Mouse (Mus musculus) MEL (cell line): Measurements from ENCODE around the gene Med12l.

Experiments
- CHD1 ChIP-seq: IDR thresholded peaks from 2 replicates; pipeline ENCODE4 v1.6.1; 2012; ENCODE audit warnings: low read depth, mild to moderate bottlenecking, inconsistent platforms, low read length, improper control_type of control experiment
- CTCF ChIP-seq, 3 experiments: IDR thresholded peaks in 2 of 3; conservative IDR thresholded peaks in 1 of 3; 2 replicates each; pipeline ENCODE4 v1.5.1; 2011 to 2012; ENCODE audit warnings: low read length in 3 of 3, low read depth in 2 of 3, mild to moderate bottlenecking in 2 of 3, improper control_type of control experiment in 1 of 3, inconsistent platforms in 1 of 3, mixed read lengths in 1 of 3, moderate library complexity in 1 of 3; ENCODE audit not compliant: control insufficient read depth in 1 of 3, insufficient read depth in 1 of 3, poor library complexity in 1 of 3, severe bottlenecking in 1 of 3
- EP300 ChIP-seq, 2 experiments: IDR thresholded peaks; 2 replicates each; pipeline ENCODE4 v1.6.1; 2011; ENCODE audit warnings: improper control_type of control experiment in 2 of 2, low read length in 2 of 2, low read depth in 1 of 2, mild to moderate bottlenecking in 1 of 2
- HCFC1 ChIP-seq: IDR thresholded peaks from 2 replicates; pipeline ENCODE4 v1.6.1; 2012; ENCODE audit warnings: low read depth, mild to moderate bottlenecking, inconsistent platforms, low read length, improper control_type of control experiment, moderate library complexity
- KAT2A ChIP-seq: conservative IDR thresholded peaks from 2 replicates; pipeline ENCODE4 v1.6.1; 2012; ENCODE audit warnings: low read depth, low read length, improper control_type of control experiment, inconsistent platforms
- MEF2A ChIP-seq: IDR thresholded peaks from 2 replicates; pipeline ENCODE4 v1.6.1; 2014; ENCODE audit warnings: low read depth, mild to moderate bottlenecking, inconsistent platforms, low read length, improper control_type of control experiment; ENCODE audit not compliant: poor library complexity, insufficient replicate concordance, severe bottlenecking; ENCODE audit errors: extremely low read depth
- POLR2A ChIP-seq, 2 experiments: IDR thresholded peaks; 2 replicates each; pipeline ENCODE4 v1.6.1; 2011 to 2012; ENCODE audit warnings: low read length in 2 of 2, mild to moderate bottlenecking in 2 of 2, control low read depth in 1 of 2, improper control_type of control experiment in 1 of 2, low read depth in 1 of 2, moderate library complexity in 1 of 2; ENCODE audit not compliant: control insufficient read depth in 1 of 2, insufficient read depth in 1 of 2, poor library complexity in 1 of 2
- POLR2AphosphoS2 ChIP-seq: IDR thresholded peaks from 2 replicates; pipeline ENCODE4 v1.6.1; 2011; ENCODE audit warnings: low read length, improper control_type of control experiment
- POLR2AphosphoS5 ChIP-seq: IDR thresholded peaks from 2 replicates; pipeline ENCODE4 v1.6.1; 2012; ENCODE audit warnings: low read depth, borderline replicate concordance, mild to moderate bottlenecking, inconsistent platforms, low read length, moderate library complexity, mixed read lengths
- TAL1 ChIP-seq: IDR thresholded peaks from 2 replicates; pipeline ENCODE4 v1.6.1; 2012; ENCODE audit warnings: mild to moderate bottlenecking, inconsistent platforms, low read length, moderate library complexity, mixed read lengths
- TBP ChIP-seq: IDR thresholded peaks from 2 replicates; pipeline ENCODE4 v1.8.0; 2011; ENCODE audit warnings: low read depth, low read length, improper control_type of control experiment
- USF1 ChIP-seq: IDR thresholded peaks from 2 replicates; pipeline ENCODE4 v1.6.1; 2014; ENCODE audit warnings: low read depth, mild to moderate bottlenecking, inconsistent platforms, low read length, improper control_type of control experiment, moderate library complexity
- ZC3H11A ChIP-seq: IDR thresholded peaks from 2 replicates; pipeline ENCODE4 v1.6.1; 2012; ENCODE audit warnings: low read depth, mild to moderate bottlenecking, inconsistent platforms, low read length, improper control_type of control experiment
- ZNF384 ChIP-seq: IDR thresholded peaks from 2 replicates; pipeline ENCODE4 v1.6.1; 2012; ENCODE audit warnings: low read depth, mild to moderate bottlenecking, inconsistent platforms, low read length, improper control_type of control experiment

DNA sequence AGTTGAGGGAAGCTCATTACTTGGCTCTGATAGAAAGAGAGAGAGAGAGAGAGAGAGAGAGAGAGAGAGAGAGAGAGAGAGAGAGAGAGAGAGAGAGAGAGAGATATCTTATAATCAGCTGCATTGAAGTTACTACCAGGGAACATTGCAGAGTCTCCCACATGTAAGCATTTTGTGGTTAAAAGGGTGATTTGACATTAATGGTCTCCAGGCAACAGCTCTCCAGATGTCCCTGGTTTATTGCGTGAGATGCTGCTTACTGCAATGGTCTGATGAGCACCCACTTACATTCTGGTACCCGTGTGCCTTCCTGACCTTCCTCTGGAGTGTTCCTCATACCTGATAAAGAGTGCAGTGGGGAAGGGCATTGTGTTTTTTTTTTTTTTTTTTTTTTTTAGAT is 149.3 kb downstream of the Med12l start:
- TF ChIP-seq POLR2A (IDR thresholded peaks at IDR 0.05; ENCODE audit: control insufficient read depth in 1 of 2, insufficient read depth in 1 of 2, low read depth in 1 of 2, low read length in 2 of 2, poor library complexity in 1 of 2) (no peak), CTCF (IDR thresholded peaks at IDR 0.05 in 2 of 3, conservative IDR thresholded peaks at IDR 0.05 in 1 of 3; ENCODE audit: control insufficient read depth in 1 of 3, insufficient read depth in 1 of 3, low read depth in 2 of 3, low read length in 3 of 3, poor library complexity in 1 of 3, severe bottlenecking in 1 of 3) (no peak), TAL1 (no peak), POLR2AphosphoS5 (no peak), ZC3H11A (no peak), TBP (no peak), POLR2AphosphoS2 (no peak), KAT2A (no peak), USF1 (no peak), MEF2A (no peak), EP300 (IDR thresholded peaks at IDR 0.05; ENCODE audit: low read depth in 1 of 2, low read length in 2 of 2) (no peak), CHD1 (no peak), ZNF384 (no peak), HCFC1 (no peak)
